Mouse (Mus musculus) retina, postnatal 1 day (tissue): Measurements from ENCODE around the gene Patz1.
A peak's percentile ranks its signal among the peaks of the same experiment; 100 is the strongest.

Experiments
- DNase-seq: peaks from one replicate; pipeline ENCODE4 v3.0.0-alpha.2; 2012

Patz1 gene

DNA sequence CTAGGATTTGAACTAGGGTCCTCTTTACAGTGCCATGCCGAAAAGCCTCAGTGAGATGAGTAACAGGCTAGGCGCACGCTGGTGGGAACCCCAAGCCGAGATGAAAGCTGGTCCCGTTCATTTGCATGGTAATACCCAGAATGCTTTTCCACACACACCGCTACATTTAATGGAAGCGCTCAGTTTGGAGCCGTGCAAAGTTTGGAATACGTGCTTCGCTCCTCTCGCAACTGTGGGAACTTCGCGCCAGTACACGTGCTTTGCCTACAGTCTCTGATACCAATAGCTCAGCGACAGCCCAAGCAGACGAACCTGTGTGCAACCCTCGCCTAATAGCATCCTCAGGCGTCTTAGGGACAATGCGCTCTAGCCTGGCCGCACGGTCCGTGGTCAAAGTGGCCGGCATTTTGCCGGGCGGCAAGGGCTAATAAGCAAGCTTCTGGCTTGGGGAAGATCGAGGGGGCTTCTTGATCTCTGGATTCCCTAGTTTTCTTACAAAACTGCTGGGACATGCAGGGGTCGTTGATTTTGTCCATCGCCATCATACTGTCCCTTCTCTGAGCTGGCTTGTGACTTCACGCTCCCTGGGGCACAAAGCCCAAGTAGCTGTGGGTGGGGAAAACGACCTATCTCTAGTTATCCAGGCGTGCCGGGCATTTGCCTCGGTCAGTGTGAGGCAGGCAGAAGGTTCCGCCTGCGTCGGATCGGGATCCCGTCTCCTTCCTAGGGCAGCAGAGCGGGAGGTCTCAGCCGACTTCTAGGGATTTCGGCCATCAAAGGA, at the start of gene Patz1:
Gene Patz1, plus strand, starts transcription at position 354 of the 781 bp plus-strand sequence.
- peak; percentile 77 for DNase-seq

DNA sequence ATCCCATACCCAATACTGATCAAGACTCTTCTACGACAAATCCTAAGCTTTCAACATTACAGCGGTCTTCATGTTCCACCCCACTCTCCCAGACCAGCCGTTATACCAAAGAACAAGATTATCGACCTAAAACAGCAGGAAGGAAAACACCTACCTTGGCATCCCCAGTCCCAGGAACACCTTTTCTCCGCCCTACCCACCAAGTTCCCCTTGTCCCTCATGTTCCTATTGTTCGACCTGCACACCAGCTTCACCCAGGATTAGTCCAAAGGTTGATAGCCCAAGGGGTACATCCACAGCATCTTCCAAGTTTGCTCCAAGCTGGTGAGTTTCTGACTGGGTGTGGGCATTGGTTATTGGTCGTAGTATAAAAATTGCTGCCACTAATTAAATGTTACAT, 46.3 kb upstream of the Patz1 start:
- no peak for DNase-seq

DNA sequence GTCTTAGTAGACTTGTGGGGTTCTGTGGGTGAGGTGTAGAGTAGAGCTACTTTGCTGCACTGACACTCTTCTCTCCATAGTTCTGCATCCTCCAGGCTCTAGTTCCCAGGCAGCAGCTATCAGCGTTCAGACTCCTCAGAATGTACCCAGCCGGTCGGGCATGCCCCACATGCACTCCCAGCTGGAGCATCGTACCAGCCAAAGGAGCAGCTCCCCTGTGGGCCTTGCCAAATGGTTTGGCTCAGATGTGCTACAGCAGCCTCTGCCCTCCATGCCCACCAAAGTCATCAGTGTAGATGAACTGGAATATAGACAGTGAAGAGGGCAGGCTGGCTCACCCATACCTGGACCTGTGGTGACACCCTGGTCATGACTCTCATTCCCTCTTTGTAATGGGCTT, 44.9 kb upstream of the Patz1 start:
- no peak for DNase-seq

DNA sequence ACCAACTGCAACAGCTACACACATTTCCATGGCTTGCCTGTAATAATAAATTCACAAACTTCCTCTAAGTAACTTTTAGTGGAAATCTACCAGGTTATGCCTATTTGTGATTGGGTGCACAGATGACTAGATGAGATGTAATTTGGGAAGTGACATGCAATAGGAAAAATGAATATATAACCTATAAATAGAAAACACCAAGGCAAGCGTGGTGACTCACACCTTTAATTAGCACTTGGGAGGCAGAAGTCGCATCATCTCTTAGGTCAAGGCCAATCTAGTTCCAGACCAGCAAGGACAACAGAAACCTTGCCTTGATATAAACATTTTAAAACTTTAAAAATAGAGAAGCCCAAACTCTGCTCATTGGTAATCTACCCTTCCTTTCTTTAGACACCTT, 41.3 kb upstream of the Patz1 start:
- DNase-seq = no peak

DNA sequence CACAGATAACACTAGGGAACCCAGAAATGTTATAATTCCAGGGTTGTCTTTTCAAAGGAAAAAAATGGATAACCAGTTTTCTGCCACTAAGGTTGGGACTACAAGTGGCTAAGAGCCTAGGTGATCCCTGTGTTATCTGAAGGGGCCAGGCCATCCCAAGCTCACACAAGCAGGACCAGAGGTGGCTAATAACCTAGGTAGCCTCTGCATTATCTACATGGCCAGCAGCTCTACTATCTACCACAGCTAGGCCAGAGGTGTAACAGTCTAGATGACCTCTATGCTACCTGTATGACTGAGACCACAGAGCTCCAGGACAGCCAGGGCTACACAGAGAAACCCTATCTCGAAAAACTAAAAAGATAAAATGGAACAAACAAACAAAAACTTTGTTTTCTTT, 29.1 kb upstream of the Patz1 start:
- no peak for DNase-seq

DNA sequence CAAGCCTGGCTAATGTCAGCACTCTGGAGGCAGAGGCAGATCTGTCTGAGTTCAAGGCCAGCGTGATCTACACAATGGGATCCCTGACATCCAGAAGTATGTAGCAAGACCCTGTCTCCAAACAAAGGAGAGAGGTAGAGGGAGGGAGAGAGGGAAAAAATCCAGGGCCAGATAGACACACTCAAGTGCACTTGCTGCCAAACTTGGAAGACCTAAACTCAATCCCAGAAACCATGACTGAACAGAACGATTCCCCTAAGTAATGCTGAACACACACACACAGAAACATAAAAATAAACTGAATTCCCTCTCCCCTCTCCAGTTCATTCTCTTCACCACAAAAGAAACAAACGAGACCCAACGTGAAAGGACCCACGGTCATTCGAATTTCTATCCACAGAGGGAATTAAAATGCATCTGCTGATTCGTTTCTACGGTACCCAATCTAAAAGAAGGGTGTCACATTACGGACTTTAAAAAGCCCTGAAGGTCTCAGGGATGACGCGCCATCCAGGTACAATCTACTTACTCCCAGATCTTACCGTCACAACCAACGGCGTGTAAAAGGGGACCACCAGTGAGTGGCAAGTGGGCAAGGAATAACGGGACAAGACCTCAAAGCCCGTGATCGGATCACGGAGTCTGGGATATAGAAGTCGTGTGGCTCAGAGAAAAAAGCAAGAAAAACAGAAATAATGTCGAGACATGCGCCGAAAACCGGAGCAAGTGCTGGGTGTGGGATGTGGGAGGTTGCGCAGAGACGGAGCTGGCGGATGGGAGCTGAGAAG, 23.2 kb upstream of the Patz1 start:
- DNase-seq = no peak

DNA sequence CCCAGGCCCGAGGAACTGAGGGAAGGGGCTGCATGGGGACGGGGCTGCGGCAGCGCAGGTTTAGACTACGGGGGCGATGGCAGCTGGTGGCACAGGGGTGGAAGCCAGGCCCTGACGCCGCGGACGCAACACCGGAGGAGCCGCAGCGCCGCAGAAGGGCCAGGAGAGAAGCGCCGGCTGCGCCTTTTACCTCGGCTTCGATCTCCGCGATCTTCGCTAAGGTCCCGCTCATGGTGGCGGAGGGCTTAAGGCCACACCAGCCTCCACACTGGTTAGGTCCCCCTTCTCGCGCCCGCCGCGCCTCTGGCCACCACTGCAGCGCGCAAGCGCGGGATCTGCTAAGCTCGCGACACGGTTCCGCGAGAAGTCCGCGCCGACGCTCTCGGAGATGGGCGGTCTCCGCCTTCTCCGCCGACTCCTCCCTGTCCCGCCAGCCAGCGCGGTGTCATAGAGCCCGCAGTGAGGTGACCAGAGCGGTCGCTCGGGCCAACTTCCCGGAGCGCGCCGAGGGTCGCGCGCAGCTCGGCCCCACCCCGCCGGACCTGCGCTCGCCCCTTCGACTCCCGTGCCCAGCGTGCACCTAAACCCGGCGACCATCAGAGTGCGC, 22.5 kb upstream of the Patz1 start, which contains the start of gene Drg1:
Gene Drg1, minus strand, starts transcription at position 337 of the 607 bp plus-strand sequence.
- DNase-seq = peak; percentile 99

DNA sequence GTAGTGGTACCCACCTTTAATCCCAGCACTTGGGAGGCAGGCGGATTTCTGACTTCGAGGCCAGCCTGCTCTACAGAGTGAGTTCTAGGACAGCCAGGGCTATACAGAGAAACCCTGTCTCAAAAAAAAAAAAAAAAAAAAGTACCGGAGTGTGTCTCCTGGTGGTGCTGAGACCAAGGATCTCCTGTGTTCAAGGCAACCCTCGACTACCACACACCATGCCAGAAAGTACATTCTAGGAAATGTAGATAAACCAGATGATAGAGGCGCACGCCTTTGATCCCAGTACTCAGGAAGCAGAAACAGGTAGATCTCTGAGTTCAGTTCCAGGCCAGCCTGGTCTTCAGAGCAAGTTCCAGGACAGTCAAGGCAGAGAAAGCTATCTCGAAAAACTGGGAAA, 21.5 kb upstream of the Patz1 start:
- DNase-seq = no peak

DNA sequence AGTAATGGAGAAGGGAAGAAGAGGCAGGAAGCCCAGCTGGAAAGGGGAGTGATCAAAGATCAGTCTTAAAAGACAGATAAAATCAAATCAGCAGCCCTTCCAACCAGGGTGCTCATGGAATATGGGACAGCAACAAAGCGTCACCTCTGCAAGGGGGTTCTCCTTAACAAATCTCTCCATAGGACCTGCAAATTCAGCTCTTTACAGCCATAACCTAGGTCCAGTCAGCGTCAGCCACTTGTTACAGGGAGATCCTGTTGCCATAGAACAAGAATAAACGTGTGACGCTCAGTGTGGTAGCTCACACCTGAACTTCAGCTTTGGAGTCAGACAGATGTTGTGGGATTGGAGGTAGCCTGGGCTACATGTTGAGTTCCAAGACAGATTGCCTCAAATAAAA, 19.4 kb upstream of the Patz1 start:
- DNase-seq = no peak

DNA sequence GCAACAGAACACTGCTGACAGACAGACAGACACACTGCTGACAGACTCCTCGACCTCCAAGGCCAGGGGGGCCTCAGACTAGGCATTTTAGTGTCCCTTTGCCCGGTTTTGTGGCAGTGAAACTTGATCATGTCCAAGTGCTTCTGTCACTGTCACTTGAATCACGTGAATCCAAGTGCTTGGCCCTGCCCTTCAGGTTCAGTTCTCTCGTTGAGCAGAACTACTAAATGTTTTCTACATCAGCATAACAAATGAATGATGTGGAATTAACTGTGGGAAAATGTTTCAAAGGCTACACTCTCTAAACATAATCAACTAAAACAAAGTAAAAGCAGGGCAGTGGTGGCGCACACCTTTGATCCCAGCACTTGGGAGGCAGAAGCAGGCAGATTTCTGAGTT, 10.3 kb upstream of the Patz1 start:
- no peak for DNase-seq

DNA sequence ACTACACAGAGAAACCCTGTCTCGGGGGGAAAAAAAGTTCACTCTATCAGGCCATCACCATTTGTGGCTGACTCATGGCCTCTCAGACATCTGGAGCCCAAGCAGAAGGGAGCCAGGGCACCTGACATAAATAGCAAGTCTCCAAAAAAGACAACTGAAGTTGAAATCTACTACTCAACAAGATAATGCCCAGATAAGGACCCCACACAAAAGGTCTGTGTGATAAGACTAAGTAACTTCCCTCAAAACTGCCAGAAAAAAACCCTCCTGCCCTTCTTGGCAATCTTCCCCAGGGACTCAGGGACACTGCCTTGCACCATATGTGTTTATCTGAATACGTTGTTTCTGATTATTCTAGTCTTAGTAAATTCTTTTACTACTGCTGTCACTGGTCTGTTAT, 8.9 kb upstream of the Patz1 start:
- no peak for DNase-seq

DNA sequence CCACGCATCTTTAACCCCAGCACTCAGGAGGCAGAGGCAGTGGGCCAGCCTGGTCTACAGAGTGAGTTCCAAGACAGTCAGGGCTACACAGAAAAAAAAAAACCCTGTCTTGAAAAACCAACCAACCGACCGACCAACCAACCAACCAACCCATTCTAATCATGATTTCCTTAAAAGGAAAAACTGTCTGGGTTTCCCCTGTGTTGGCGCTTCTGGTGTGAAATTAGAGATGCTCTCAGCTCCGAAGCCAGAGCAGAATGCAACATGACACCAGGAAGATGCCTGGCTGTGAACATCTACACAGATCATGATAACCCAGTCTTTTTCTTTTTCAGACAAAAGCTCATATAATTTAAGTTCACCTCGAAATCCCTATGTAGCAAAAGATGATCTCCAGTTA, 5.8 kb upstream of the Patz1 start:
- DNase-seq = no peak

DNA sequence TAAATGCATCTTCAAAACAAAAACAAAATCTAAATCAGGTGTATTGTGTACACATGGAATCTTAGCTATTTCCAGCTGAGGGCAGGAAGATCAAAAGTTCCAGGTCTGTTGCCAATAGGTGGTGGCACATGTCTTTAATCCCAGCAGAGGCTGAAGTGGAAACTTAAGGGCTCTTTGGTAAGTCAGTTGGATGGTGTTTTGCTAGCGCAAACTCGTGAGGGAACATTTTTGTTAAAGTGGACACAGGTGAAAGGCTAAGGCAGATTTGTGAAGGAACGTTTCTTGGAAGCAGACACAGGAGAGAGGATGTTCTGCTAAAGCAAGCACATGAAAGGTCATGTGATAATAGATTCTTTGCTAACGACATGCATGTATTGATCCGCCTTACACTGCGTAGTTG, 5.0 kb upstream of the Patz1 start:
- no peak for DNase-seq

DNA sequence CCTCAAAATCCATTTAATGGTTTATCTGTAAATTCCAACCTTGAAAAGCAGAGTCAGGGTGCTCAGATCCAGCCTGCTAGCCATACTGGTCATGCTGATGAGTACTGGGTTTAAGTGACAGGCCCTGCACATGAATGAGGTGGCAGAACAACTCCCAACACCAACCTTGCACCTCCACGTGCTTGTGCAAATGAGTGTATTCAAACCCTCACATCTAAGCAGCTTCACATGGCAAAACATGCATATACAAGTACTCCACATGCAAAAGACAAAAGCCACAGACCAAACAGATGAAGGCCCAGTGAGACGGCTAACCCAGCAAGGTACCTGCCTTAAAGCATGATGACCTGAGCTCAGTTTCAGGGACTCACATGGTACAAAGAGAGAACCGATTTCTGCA, 2.7 kb upstream of the Patz1 start:
- DNase-seq = no peak

DNA sequence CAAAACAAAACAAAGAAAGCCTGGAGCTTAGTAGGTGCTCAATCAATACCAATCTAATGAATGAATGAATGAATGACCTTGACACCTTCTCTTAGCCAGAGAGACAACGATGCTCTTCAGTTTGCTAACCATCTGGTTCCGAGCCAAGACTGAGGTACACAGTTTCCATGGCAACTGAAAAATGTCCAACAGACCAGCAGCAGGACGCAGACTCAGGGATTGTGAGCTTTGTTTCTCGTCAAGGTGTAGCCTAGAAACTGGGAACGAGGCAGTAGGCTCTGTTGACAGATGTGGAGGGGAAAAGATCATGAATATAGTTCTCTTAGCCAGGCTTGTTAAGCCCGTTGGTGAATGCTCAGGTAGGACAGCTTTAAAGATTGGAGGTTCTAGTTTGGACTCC, 1.5 kb upstream of the Patz1 start:
- peak; percentile 29 for DNase-seq

DNA sequence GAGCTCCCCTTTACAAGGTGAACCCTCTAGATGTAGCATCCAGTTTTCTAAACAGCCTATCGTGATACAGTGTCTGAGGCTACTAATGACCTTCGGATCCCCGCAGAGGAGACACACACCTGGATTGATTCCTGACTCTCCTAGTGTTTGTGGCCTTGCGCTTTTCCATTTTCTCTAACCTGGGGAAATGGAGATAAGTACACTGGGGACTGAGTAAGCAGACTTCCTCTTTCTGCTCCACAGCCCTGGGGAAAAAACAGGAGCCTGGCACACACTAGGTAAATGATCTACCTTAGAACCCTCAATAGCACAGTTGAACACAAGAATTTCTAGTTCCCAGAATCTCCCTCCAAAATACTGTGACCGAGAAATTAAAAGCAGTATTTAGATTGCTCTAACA, 753 bp upstream of the Patz1 start:
- DNase-seq = no peak

DNA sequence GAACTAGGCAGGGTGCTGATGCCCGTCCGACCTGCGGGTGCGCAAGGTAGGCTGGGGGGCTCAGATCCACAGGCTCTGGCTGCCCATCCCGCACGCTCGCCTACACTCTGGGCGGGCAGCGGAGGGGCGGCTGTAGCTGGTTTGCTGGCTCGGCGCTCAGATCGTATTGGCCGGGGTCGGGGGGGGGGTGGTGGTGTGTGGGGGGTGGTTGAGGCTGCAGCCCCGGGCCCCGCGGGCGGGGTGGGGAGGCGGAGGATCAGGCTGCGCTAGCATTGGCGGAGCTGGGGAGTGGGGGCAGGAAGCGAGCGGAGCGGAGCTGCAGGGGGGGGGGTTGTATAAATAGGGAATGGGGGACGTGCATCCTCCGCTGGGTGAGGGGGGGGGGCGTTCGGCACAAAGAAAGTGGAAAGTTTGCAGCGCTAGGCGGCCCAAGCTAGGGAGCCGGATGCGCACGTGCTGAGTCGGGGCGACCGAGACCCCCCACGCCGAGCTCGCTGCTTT, 678 bp downstream of the Patz1 start:
- DNase-seq = peak; percentile 96

DNA sequence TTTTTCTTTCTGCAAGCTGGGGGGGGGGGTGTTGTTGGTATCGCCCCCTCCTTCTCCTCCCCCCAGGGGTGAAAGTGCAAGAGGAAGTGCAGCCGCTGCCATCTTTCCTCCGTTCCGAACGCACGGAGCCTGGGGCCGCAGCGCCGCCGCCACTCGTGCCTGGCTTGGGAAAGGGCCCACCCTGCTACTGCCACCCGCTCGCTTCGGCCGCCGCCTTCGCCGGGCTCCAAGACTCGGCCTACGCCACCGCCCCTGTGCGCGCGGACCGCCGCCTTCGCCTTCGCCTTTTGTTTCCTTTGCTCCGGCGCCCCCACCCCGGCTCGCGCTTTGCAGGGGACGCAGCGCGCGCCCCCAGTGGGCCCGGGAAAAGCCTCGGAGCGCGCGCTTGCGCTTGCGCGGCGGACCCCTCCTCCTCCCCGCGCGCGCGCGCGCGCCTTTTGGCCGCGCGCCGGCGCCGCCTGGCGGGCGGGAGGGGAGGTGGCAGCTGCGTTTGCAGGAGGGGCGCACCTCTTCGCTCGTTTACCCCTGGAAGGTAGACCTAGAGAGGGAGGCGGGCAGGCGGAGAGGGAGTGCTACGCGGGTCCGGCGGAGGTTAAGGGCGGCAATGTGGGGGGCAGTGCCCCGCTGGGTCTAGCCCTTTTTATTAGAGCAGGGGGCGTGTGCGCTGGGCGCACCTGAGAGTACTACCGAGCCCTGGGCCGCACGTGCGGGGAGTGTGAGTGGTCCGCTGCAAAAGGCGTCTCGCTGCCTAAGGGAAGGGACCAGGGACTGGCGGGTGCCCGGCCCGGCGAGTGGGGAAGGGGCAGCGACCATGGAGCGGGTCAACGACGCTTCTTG, 1.3 kb downstream of the Patz1 start:
- DNase-seq = peak; percentile 96

DNA sequence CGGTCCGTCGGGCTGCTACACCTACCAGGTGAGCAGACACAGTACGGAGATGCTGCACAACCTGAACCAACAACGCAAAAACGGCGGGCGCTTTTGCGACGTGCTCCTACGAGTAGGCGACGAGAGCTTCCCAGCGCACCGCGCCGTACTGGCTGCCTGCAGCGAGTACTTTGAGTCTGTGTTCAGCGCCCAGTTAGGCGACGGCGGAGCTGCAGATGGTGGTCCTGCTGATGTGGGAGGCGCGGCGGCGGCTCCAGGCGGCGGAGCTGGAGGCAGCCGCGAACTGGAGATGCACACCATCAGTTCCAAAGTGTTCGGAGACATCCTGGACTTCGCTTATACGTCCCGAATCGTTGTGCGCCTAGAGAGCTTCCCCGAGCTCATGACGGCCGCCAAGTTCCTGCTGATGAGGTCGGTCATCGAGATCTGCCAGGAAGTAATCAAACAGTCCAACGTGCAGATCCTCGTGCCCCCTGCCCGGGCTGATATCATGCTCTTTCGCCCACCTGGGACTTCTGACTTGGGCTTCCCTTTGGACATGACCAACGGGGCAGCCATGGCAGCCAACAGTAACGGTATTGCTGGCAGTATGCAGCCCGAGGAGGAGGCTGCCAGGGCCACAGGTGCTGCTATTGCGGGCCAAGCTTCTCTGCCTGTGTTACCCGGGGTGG, 2.1 kb downstream of the Patz1 start:
- DNase-seq = peak; percentile 52

DNA sequence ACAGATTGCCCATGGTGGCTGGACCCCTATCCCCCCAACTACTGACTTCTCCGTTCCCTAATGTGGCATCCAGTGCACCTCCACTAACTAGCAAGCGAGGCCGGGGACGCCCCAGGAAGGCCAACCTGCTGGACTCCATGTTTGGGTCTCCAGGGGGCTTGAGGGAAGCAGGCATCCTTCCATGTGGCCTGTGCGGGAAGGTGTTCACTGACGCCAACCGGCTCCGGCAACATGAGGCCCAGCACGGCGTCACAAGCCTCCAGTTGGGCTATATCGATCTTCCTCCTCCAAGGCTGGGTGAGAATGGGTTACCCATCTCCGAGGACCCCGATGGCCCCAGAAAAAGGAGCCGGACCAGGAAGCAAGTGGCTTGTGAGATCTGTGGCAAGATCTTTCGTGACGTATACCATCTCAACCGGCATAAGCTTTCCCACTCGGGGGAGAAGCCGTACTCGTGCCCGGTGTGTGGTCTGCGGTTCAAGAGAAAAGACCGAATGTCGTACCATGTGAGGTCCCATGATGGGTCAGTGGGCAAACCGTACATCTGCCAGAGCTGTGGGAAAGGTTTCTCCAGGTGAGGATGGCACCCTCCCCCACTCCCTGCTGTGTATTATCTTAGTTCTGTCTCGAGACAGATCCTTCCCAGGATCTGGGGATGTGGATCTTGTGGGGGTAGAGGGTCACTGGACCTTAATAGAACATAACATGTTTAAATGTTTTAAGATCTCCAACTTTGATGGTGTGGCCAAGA, 2.8 kb downstream of the Patz1 start:
- DNase-seq = peak; percentile 36

DNA sequence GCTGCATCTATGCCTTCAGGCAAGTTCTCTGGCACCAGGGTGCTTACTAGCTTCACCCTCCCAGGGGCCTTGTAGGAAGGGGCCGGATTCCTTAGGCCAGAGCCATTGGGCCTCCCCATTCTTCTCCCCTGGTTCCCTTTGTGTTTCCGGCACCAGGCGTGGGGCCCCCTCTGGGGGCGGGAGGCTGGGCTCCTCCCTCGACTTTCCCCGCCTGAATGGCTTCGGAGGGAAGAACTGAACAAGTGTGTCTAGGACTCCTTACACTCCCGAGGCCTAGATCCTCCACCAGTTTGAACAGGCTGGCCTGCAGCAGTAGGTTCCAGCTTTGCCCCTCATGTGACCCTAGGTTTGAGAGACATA, 3.4 kb downstream of the Patz1 start:
- peak; percentile 85 for DNase-seq
